Mouse (Mus musculus) forebrain, embryonic 16.5 days (tissue): ENCODE data around the gene Tbxas1. TPM values are rescaled to one million over a fixed set of nuclear protein-coding genes. Genes with fewer than 3 reads are reported as not detected.
A peak's percentile ranks its signal among the peaks of the same experiment; 100 is the strongest.

Experiments
- ATAC-seq: fragments of 200-750 bp; cut with Nextera tagmentation; 2 replicates; pipeline ENCODE4 v1.8.0; 2017; ENCODE audit warnings: mild to moderate bottlenecking, moderate library complexity
- H3K27ac ChIP-seq: fragments of 300-500 bp; sonication (generic); 2 replicates; pipeline ENCODE4 v1.5.1; 2014; ENCODE audit warnings: low read length, control low read depth
- H3K27me3 ChIP-seq: fragments of 300-500 bp; sonication (generic); replicated peaks from 2 replicates; pipeline ENCODE4 v1.6.1; 2014; ENCODE audit warnings: low read length; ENCODE audit not compliant: control insufficient read depth, insufficient read depth
- H3K36me3 ChIP-seq: fragments of 300-500 bp; sonication (generic); 2 replicates; pipeline ENCODE4 v1.6.1; 2014; ENCODE audit not compliant: control insufficient read depth, insufficient read depth
- H3K4me1 ChIP-seq: fragments of 300-500 bp; sonication (generic); replicated peaks from 2 replicates; pipeline ENCODE4 v1.6.1; 2014; ENCODE audit warnings: low read length; ENCODE audit not compliant: control insufficient read depth, insufficient read depth
- H3K4me2 ChIP-seq: fragments of 300-500 bp; sonication (generic); 2 replicates; pipeline ENCODE4 v1.6.1; 2014; ENCODE audit warnings: mild to moderate bottlenecking, low read length, control low read depth
- H3K4me3 ChIP-seq: fragments of 300-500 bp; sonication (generic); replicated peaks from 2 replicates; pipeline ENCODE4 v1.5.1; 2014; ENCODE audit warnings: mild to moderate bottlenecking, low read length, control low read depth
- H3K9ac ChIP-seq: fragments of 300-500 bp; sonication (generic); replicated peaks from 2 replicates; pipeline ENCODE4 v1.6.1; 2014; ENCODE audit warnings: low read depth, low read length, control low read depth
- H3K9me3 ChIP-seq: fragments of 300-500 bp; sonication (generic); 2 replicates; pipeline ENCODE4 v1.6.1; 2016; ENCODE audit warnings: low read length; ENCODE audit not compliant: control insufficient read depth
- WGBS: fragments of 180-500 bp; shearing (Covaris S2); extraction: QIAGEN DNeasy Blood & Tissue Kit; methylation state at CpG from one replicate; pipeline ENCODE4 v1.1.7; 2014; 5-methylcytosine and 5-hydroxymethylcytosine counted together
- polyA plus RNA-seq: library from polyadenylated mRNA; unstranded; fragments of >200 nt; fragmentation: Nextera tagmentation; extraction: Ambion mirVana; gene quantifications from 2 replicates; pipeline ENCODE4 v1.2.1, GENCODE M21; 2015

Gene Tbxas1
- polyA plus RNA-seq, 1 experiment from 2014 or later, result 1.1 TPM

DNA sequence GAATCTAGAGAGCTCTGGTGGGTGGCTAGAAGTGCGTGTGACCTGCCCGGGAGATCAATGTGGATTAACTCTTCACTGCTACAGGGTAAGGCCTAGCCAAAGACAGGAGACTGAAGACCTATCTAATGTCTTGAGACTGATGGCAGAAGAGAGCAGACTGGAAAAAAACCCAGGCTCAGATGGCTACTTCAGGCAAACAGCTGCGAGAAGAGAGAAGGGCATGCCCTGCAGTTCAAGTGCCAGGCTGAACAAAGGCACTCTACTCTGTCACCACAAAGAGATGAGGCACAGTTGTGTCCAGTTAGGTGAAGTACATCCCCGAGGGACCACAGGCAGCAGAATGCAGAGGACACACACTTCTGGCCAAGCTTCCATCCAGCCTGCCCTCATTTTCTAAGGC, 37.1 kb upstream of the Tbxas1 start:
- Histone ChIP-seq H3K4me1 (peaks cover 12% of the 10 kb centered on the region), H3K4me3 (no peak overlapping the region), H3K9ac (no peak overlapping the region), H3K4me2 (no peak overlapping the region), H3K27me3 (no peaks in the 10 kb centered on the region), H3K36me3 (no peaks in the 10 kb centered on the region), H3K27ac (no peak overlapping the region), H3K9me3 (no peaks in the 10 kb centered on the region)
- no peak for ATAC-seq
- WGBS, result 81% methylated on average over 4 of the region's 4 CpGs

DNA sequence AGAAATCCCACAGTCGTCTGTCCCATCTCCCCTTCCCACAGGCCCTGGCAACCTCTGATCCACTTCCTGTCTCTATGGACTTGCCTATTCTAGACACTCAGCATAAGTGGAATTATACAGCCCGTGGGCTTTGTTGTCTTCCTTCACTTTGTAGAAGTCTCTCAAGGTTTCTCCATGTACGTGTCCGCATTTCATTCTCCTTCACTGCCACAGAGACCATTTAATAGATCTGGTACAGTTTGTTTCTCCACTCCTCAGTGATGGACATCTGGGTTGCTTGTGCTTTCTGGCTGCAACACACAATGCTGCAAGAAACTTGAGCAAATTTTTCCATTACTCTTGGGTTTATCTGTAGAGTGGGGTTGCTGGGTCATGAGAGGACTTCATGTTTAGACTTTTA, 35.3 kb upstream of the Tbxas1 start:
- H3K27ac ChIP-seq, result no peak overlapping the region
- no peak overlapping the region for H3K9ac ChIP-seq
- peaks cover 9% of the 10 kb centered on the region for H3K4me1 ChIP-seq
- H3K9me3 ChIP-seq, result no peaks in the 10 kb centered on the region
- 63% methylated on average over 4 of the region's 4 CpGs for WGBS
- H3K4me2 ChIP-seq, result no peak overlapping the region
- no peak overlapping the region for H3K4me3 ChIP-seq
- H3K27me3 ChIP-seq, result no peaks in the 10 kb centered on the region
- H3K36me3 ChIP-seq, result no peaks in the 10 kb centered on the region
- no peak for ATAC-seq

DNA sequence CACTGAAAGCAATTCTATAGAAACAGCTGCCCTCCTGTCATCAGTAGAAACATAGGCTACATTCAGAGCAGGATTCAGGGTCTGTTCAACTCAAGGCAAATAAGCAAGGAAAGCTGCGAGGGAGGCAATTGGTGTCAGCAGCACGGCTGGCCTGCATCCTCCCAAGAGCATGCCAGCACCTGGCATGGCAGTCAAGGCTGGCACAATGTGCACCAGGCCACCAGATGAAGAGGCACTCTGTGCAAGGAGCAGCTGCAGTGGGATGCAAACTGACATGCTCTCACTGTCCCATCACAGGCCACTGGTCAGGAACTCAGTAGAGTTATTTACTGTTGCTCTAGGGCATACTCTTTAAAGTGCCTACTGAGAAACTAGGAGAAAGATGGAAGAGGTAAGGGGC, 34.8 kb upstream of the Tbxas1 start:
- Histone ChIP-seq H3K4me3 (no peak overlapping the region), H3K27me3 (no peaks in the 10 kb centered on the region), H3K27ac (no peak overlapping the region), H3K9ac (no peak overlapping the region), H3K4me2 (no peak overlapping the region), H3K9me3 (no peaks in the 10 kb centered on the region), H3K36me3 (no peaks in the 10 kb centered on the region), H3K4me1 (peaks cover 9% of the 10 kb centered on the region)
- WGBS, result 45% methylated on average over 2 of the region's 2 CpGs
- ATAC-seq, result peak; percentile 59; the same call in 1 of the 2 replicates

DNA sequence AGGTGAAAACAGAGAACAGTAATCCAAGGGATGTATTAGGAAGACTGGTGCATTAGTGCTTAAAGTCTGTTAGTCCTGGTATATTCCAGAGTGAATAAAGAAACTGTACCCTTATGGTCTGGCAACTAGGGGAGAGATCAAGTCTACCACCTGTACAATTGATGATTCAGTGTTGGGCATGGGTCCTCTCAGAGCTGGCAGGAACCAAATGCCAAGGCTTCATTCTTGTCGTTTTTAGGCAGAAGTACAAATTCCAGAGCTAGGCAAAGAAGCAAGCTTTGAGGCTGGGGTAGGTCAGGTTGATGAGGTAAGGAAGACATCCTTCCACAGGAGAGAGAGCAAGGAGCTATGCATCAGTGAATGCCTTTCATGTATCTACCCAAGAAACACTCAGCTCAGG, 34.4 kb upstream of the Tbxas1 start:
- WGBS, result 54% methylated on average over 1 of the region's 1 CpGs
- Histone ChIP-seq H3K4me3 (no peak overlapping the region), H3K4me1 (peaks cover 11% of the 10 kb centered on the region), H3K4me2 (no peak overlapping the region), H3K36me3 (no peaks in the 10 kb centered on the region), H3K9ac (no peak overlapping the region), H3K27ac (no peak overlapping the region), H3K9me3 (no peaks in the 10 kb centered on the region), H3K27me3 (no peaks in the 10 kb centered on the region)
- no peak for ATAC-seq

DNA sequence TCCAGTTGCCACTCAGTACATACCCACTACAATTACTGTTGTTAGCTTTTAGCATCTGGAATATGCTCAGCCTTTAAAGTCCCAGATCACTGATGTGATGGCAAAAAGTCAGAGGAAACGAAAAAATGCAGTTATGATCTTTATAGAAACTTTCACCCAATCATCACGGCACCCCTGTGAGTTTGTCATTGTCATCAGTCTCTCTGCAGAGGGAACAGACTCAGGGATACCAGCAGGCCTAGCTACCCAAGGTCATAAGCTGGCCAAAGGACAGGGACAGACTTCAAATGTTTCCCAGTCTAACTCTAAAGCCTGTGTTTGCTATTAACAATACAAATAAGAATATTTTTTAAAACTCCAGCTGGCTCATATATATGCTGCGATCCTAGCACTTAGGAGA, 33.7 kb upstream of the Tbxas1 start:
- no peak for ATAC-seq
- no peaks in the 10 kb centered on the region for H3K36me3 ChIP-seq
- no peaks in the 10 kb centered on the region for H3K9me3 ChIP-seq
- H3K9ac ChIP-seq, result no peak overlapping the region
- no peak overlapping the region for H3K4me2 ChIP-seq
- H3K27ac ChIP-seq, result no peak overlapping the region
- 83% methylated on average over 3 of the region's 3 CpGs for WGBS
- H3K4me1 ChIP-seq, result peaks cover 19% of the 10 kb centered on the region
- no peak overlapping the region for H3K4me3 ChIP-seq
- no peaks in the 10 kb centered on the region for H3K27me3 ChIP-seq

DNA sequence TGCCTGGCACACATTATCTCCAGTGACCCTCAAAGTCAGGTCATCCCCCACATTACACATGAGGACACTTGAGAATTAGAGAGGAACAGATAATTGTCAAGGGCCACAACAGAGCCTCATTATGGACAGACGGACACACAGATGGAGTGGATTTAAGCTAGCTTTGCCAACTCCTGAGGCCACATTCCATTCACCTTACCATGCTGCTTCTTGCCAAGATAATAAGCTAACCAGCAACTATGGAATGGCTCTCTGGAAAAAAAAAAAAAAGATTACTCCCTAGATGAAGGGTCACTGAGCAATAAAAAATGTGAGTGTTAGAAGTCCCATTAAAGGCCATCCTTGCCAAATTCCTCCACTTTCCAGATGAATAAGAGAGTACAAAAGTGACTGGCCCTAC, 30.1 kb upstream of the Tbxas1 start:
- no peak for ATAC-seq
- WGBS, result 57% methylated on average over 1 of the region's 1 CpGs
- Histone ChIP-seq H3K4me2 (no peak overlapping the region), H3K9me3 (no peaks in the 10 kb centered on the region), H3K27me3 (no peaks in the 10 kb centered on the region), H3K27ac (no peak overlapping the region), H3K4me3 (no peak overlapping the region), H3K4me1 (peaks cover 47% of the 10 kb centered on the region), H3K36me3 (no peaks in the 10 kb centered on the region), H3K9ac (no peak overlapping the region)

DNA sequence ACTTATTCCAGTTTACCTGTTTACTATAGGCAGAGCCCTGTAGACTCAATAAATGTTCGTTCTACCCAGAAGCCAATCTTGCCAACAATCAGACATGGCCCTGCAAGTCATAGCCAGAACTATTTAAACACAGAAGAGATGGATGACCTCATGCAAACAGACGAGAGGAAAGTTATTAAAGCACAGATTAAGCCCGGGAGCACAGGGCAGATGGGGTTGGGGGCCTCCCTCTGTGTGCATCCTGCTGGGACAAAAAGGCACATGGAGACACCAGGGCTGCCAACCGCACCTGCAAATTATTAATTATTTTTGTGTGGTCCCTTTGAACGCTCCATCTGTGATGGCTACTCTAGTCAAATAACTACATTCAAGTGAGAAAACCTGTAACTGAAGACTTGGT, 29.3 kb upstream of the Tbxas1 start:
- Histone ChIP-seq H3K4me2 (no peak overlapping the region), H3K9me3 (no peaks in the 10 kb centered on the region), H3K36me3 (no peaks in the 10 kb centered on the region), H3K27me3 (no peaks in the 10 kb centered on the region), H3K4me3 (no peak overlapping the region), H3K4me1 (peaks cover 41% of the 10 kb centered on the region), H3K9ac (no peak overlapping the region), H3K27ac (no peak overlapping the region)
- ATAC-seq, result no peak
- WGBS, result 37% methylated on average over 5 of the region's 5 CpGs

DNA sequence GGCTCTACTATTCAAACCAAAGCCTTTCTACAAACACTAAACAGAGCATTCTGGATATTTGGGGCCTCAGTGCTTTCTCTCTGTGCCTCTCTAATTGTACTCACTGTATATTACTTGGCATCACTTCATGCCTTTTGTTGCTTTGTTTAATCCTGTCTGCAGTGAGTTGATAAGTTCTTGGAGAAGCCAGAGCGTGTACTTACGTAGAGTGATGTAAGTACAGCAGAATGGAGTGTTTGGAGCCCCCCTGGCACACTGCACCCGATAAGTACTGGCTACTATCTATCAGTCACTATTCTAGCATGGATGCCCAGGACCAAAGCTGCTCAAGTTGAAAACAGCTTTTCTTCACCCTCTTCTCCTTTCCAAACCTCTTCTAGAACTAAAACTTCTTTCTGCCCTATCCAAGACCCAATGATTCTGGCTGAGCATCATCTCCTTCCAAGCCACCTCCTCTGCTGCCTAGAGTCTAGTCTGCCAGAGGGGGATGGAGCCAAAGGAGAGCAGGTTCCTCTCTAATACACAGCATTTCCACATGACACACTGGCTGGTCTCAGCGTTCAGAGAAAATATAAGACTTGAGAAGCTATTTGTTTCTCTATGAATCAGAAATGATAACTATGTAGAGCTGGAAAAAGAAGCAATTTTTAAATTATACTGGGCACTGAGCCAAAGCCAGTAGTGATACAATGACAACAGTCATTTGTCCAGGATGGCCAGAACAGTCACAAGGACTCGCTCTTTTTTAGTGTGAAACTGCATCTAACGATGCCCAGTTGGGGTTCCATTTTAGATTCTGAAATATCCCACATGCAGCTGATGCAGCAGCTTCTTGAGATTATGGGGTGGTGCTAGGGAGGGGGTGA, 28.6 kb upstream of the Tbxas1 start:
- H3K36me3 ChIP-seq, result no peaks in the 10 kb centered on the region
- 25% methylated on average over 6 of the region's 6 CpGs for WGBS
- H3K4me1 ChIP-seq, result peaks cover 41% of the 10 kb centered on the region
- 0 out of 2 replicates have a peak, but pooled peaks have one; percentile 30 for ATAC-seq
- H3K9ac ChIP-seq, result no peak overlapping the region
- H3K27me3 ChIP-seq, result no peaks in the 10 kb centered on the region
- no peak overlapping the region for H3K4me3 ChIP-seq
- no peak overlapping the region for H3K4me2 ChIP-seq
- H3K9me3 ChIP-seq, result no peaks in the 10 kb centered on the region
- H3K27ac ChIP-seq, result peak overlapping the region; percentile 47; the same call in 1 of the 2 replicates

DNA sequence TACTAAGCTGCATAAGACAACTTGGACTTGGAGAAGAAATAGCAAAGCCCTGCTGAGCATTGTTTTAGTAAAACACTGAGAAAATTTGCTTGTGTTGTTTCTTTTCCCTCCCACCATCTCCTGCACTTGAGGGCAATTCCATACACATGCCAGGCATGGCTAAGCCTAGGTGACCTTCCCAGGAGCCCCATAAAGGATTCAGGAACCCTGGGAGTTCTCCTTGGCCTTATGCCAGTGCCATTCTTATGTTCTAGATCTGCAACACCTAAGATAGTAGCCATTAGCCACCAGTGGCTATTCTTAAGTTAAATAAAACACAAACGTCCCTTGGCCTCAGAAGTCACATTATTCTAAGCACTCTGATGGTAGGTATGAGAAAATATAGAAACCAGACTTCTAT, 27.8 kb upstream of the Tbxas1 start:
- H3K4me1 ChIP-seq, result peaks cover 41% of the 10 kb centered on the region
- no peak overlapping the region for H3K27ac ChIP-seq

More for the DNA sequence above, 27.8 kb upstream of the Tbxas1 start:
- H3K4me3 ChIP-seq, result no peak overlapping the region
- no peaks in the 10 kb centered on the region for H3K36me3 ChIP-seq
- no peaks in the 10 kb centered on the region for H3K9me3 ChIP-seq
- ATAC-seq, result no peak
- no peak overlapping the region for H3K9ac ChIP-seq
- H3K4me2 ChIP-seq, result no peak overlapping the region
- H3K27me3 ChIP-seq, result no peaks in the 10 kb centered on the region
- WGBS, result 69% methylated on average over 1 of the region's 1 CpGs
